8 mouse cellular contexts compared by ENCODE assay signal in the genomic region with DNA sequence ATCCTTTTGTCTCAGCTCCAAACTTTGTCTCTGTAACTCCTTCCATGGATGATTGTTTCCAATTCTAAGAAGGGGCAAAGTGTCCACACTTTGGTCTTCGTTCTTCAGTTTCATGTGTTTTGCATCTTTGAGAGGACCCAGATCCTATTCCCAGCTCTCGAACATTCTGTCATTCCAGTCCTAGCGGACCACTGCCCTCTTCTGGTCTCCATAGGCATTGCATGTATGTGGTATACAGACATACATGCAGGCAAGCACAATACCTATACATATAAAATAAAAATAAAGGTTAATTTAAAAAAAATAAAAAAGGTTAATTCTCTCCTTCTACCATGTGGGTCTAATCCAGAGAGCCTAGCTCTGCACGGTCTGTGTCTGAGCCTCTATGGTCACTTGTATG.
DNase-seq lines count a peak whose midpoint lies in the region; ATAC-seq and TF ChIP-seq lines count a peak whose summit lies in the region.
"Not testable (repeated sequence)": the region's sequence is repeated elsewhere in the genome, so short reads cannot be mapped to it uniquely, and the experiment has no call there.

No protein-coding gene starts in this region.

- not testable (repeated sequence) for H3K4me1 ChIP-seq in ES-E14 (ENCODE audit: control insufficient read depth in 2 of 2, insufficient read depth in 2 of 2, low read length in 2 of 2, poor library complexity in 1 of 2); kidney, postnatal 0 days (replicated peaks; ENCODE audit: insufficient read depth, low read length); liver, postnatal 0 days (ENCODE audit: insufficient read depth)
- peaks cover 13% of the 10 kb centered on the region for H3K4me1 ChIP-seq in embryonic facial prominence, embryonic 13.5 days
- peaks cover 22% of the 10 kb centered on the region for H3K4me1 ChIP-seq in hindbrain, embryonic 13.5 days (replicated peaks)
- H3K4me1 ChIP-seq in neural tube, embryonic 13.5 days (replicated peaks): peaks cover 13% of the 10 kb centered on the region

- DNase-seq in A20 (ENCODE audit: low read depth, low spot score) (peak; percentile 4), ES-E14 (ENCODE audit: low read depth, low spot score) (peak; percentile 33), ZHBTc4 (ENCODE audit: low read depth, low spot score) (peak; percentile 53)
- DNase-seq in kidney, postnatal 0 days (ENCODE audit: low spot score); liver, postnatal 0 days: not testable (repeated sequence)

- TF ChIP-seq CTCF in kidney, postnatal 0 days (IDR thresholded peaks at IDR 0.05; ENCODE audit: low read depth): peak; percentile 44; the same call in 1 of the 2 replicates
- TF ChIP-seq CTCF in liver, postnatal 0 days (IDR thresholded peaks at IDR 0.05; ENCODE audit: low read depth): peak; percentile 53

- H3K27ac ChIP-seq in ES-E14 (ENCODE audit: insufficient read depth, low read depth, low read length, poor library complexity, severe bottlenecking); embryonic facial prominence, embryonic 13.5 days; kidney, postnatal 0 days; liver, postnatal 0 days (ENCODE audit: low read depth); neural tube, embryonic 13.5 days (replicated peaks): not testable (repeated sequence)
- 0 out of 2 replicates have a peak overlapping the region, but pooled peaks have one; percentile 40 for H3K27ac ChIP-seq in hindbrain, embryonic 13.5 days

- TF ChIP-seq EP300 in liver, postnatal 0 days (IDR thresholded peaks at IDR 0.05; ENCODE audit: low read depth): not testable (repeated sequence)

- H3K9me3 ChIP-seq in ES-E14 (ENCODE audit: control insufficient read depth, insufficient read depth, low read depth, low read length); embryonic facial prominence, embryonic 13.5 days; hindbrain, embryonic 13.5 days; kidney, postnatal 0 days (replicated peaks; ENCODE audit: low read length); liver, postnatal 0 days (ENCODE audit: low read length); neural tube, embryonic 13.5 days: not testable (repeated sequence)

- H3K4me3 ChIP-seq in ES-E14 (ENCODE audit: insufficient read depth in 1 of 2, low read depth in 1 of 2, low read length in 2 of 2, poor library complexity in 1 of 2, severe bottlenecking in 1 of 2); embryonic facial prominence, embryonic 13.5 days; hindbrain, embryonic 13.5 days; kidney, postnatal 0 days (replicated peaks; ENCODE audit: low read depth, low read length); liver, postnatal 0 days (ENCODE audit: low read depth, low read length); neural tube, embryonic 13.5 days: not testable (repeated sequence)

- H3K27me3 ChIP-seq in embryonic facial prominence, embryonic 13.5 days; hindbrain, embryonic 13.5 days; kidney, postnatal 0 days (ENCODE audit: insufficient read depth, low read length); liver, postnatal 0 days (ENCODE audit: insufficient read depth, low read length); neural tube, embryonic 13.5 days: not testable (repeated sequence)

- ATAC-seq in embryonic facial prominence, embryonic 13.5 days (ENCODE audit: insufficient number of reproducible peaks, insufficient read depth, low FRiP score, low TSS enrichment, low read depth): peak; percentile 29; the same call in 1 of the 2 replicates
- ATAC-seq in hindbrain, embryonic 13.5 days (ENCODE audit: low FRiP score); kidney, postnatal 0 days (replicated peaks; ENCODE audit: low FRiP score, low read depth); liver, postnatal 0 days: not testable (repeated sequence)
- ATAC-seq in neural tube, embryonic 13.5 days (ENCODE audit: low read depth): 0 out of 2 replicates have a peak, but pooled peaks have one; percentile 19

- not testable (repeated sequence) for H3K36me3 ChIP-seq in ES-E14 (ENCODE audit: control insufficient read depth, insufficient read depth, low read length, poor library complexity, severe bottlenecking); kidney, postnatal 0 days (ENCODE audit: insufficient read depth, low read length); liver, postnatal 0 days (replicated peaks; ENCODE audit: insufficient read depth, low read length)
- peaks cover 15% of the 10 kb centered on the region for H3K36me3 ChIP-seq in embryonic facial prominence, embryonic 13.5 days
- peaks cover 17% of the 10 kb centered on the region for H3K36me3 ChIP-seq in hindbrain, embryonic 13.5 days
- peaks cover 26% of the 10 kb centered on the region for H3K36me3 ChIP-seq in neural tube, embryonic 13.5 days

- not testable (repeated sequence) for H3K4me2 ChIP-seq in embryonic facial prominence, embryonic 13.5 days; hindbrain, embryonic 13.5 days; kidney, postnatal 0 days (ENCODE audit: low read length); liver, postnatal 0 days (ENCODE audit: low read depth, low read length); neural tube, embryonic 13.5 days

- 87% methylated on average over 4 of the region's 4 CpGs for WGBS in embryonic facial prominence, embryonic 13.5 days
- 92% methylated on average over 4 of the region's 4 CpGs for WGBS in hindbrain, embryonic 13.5 days
- 91% methylated on average over 4 of the region's 4 CpGs for WGBS in kidney, postnatal 0 days
- 93% methylated on average over 4 of the region's 4 CpGs for WGBS in liver, postnatal 0 days (ENCODE audit: insufficient replicate concordance)
- WGBS in neural tube, embryonic 13.5 days: 93% methylated on average over 4 of the region's 4 CpGs

- in situ Hi-C loops in ES-E14 (cut with MboI; ENCODE audit: low sequenced_read_pairs in 2 of 2, unreplicated experiment in 2 of 2): not testable (repeated sequence)

- not testable (repeated sequence) for H3K9ac ChIP-seq in ES-E14 (ENCODE audit: insufficient read depth, low read depth, low read length, poor library complexity, severe bottlenecking); embryonic facial prominence, embryonic 13.5 days; hindbrain, embryonic 13.5 days; kidney, postnatal 0 days (ENCODE audit: low read depth, low read length); liver, postnatal 0 days (replicated peaks); neural tube, embryonic 13.5 days
